8 mouse cellular contexts compared by ENCODE assay signal in genomic region chr17:32348406-32348805, GRCm38 (mm10). TPM values are rescaled to one million over a fixed set of nuclear protein-coding genes. Genes with fewer than 3 reads are reported as not detected.
DNase-seq lines count a peak whose midpoint lies in the region; ATAC-seq and TF ChIP-seq lines count a peak whose summit lies in the region.

No protein-coding gene starts in this region.

- no peaks in the 10 kb centered on the region for H3K9me3 ChIP-seq in hindbrain, embryonic 13.5 days
- no peaks in the 10 kb centered on the region for H3K9me3 ChIP-seq in hindbrain, embryonic 10.5 days
- H3K9me3 ChIP-seq in forebrain, embryonic 12.5 days, result no peaks in the 10 kb centered on the region
- H3K9me3 ChIP-seq in liver, embryonic 12.5 days (replicated peaks), result no peaks in the 10 kb centered on the region

- no peak overlapping the region for H3K4me3 ChIP-seq in hindbrain, embryonic 13.5 days
- no peak overlapping the region for H3K4me3 ChIP-seq in hindbrain, embryonic 10.5 days
- H3K4me3 ChIP-seq in cortical plate, adult 2 months (ENCODE audit: insufficient read depth, low read length), result peak overlapping the region; percentile 89; the same call in 1 of the 2 replicates
- no peak overlapping the region; the same call in 1 of the 2 replicates for H3K4me3 ChIP-seq in forebrain, embryonic 12.5 days (replicated peaks)
- peak overlapping the region; percentile 81 for H3K4me3 ChIP-seq in liver, embryonic 12.5 days

- no peaks in the 10 kb centered on the region for H3K27me3 ChIP-seq in hindbrain, embryonic 13.5 days
- no peaks in the 10 kb centered on the region for H3K27me3 ChIP-seq in hindbrain, embryonic 10.5 days (ENCODE audit: insufficient read depth, poor library complexity, severe bottlenecking)
- H3K27me3 ChIP-seq in forebrain, embryonic 12.5 days, result no peaks in the 10 kb centered on the region
- no peaks in the 10 kb centered on the region for H3K27me3 ChIP-seq in liver, embryonic 12.5 days (replicated peaks)

- H3K4me1 ChIP-seq in hindbrain, embryonic 13.5 days (replicated peaks), result peaks cover 32% of the 10 kb centered on the region
- peaks cover 25% of the 10 kb centered on the region for H3K4me1 ChIP-seq in hindbrain, embryonic 10.5 days (replicated peaks)
- peaks cover 4% of the 10 kb centered on the region; the same call in 1 of the 2 replicates for H3K4me1 ChIP-seq in cortical plate, adult 2 months (ENCODE audit: control insufficient read depth, insufficient read depth, low read length)
- H3K4me1 ChIP-seq in forebrain, embryonic 12.5 days, result peaks cover 26% of the 10 kb centered on the region
- H3K4me1 ChIP-seq in liver, embryonic 12.5 days, result peaks cover 46% of the 10 kb centered on the region

- no peak for ATAC-seq in hindbrain, embryonic 13.5 days (ENCODE audit: low FRiP score)
- no peak for ATAC-seq in forebrain, embryonic 12.5 days (ENCODE audit: low FRiP score)
- ATAC-seq in liver, embryonic 12.5 days, result no peak
- no peak for ATAC-seq in cerebellum, adult (ENCODE audit: insufficient number of reproducible peaks, low FRiP score, low TSS enrichment)

- peak overlapping the region; percentile 91; the same call in 1 of the 2 replicates for H3K9ac ChIP-seq in hindbrain, embryonic 13.5 days
- H3K9ac ChIP-seq in forebrain, embryonic 12.5 days, result 0 out of 2 replicates have a peak overlapping the region, but pooled peaks have one; percentile 7
- H3K9ac ChIP-seq in liver, embryonic 12.5 days, result peak overlapping the region; percentile 90; the same call in 1 of the 2 replicates

- TF ChIP-seq POLR2A in cortical plate, adult 2 months (IDR thresholded peaks at IDR 0.05; ENCODE audit: extremely low read depth, insufficient read depth, low read length), result no peak

- WGBS in hindbrain, embryonic 13.5 days, result 93% methylated on average over 2 of the region's 2 CpGs
- WGBS in hindbrain, embryonic 10.5 days, result 91% methylated on average over 2 of the region's 2 CpGs
- 92% methylated on average over 2 of the region's 2 CpGs for WGBS in forebrain, embryonic 12.5 days
- 80% methylated on average over 2 of the region's 2 CpGs for WGBS in liver, embryonic 12.5 days (ENCODE audit: insufficient replicate concordance)

- no peak overlapping the region for H3K27ac ChIP-seq in hindbrain, embryonic 13.5 days
- H3K27ac ChIP-seq in hindbrain, embryonic 10.5 days, result no peak overlapping the region
- H3K27ac ChIP-seq in cortical plate, adult 2 months (ENCODE audit: insufficient read depth, low read length), result no peak overlapping the region
- no peak overlapping the region for H3K27ac ChIP-seq in forebrain, embryonic 12.5 days
- no peak overlapping the region for H3K27ac ChIP-seq in liver, embryonic 12.5 days

- peak overlapping the region; percentile 89 for H3K4me2 ChIP-seq in hindbrain, embryonic 13.5 days
- no peak overlapping the region for H3K4me2 ChIP-seq in forebrain, embryonic 12.5 days
- H3K4me2 ChIP-seq in liver, embryonic 12.5 days, result peak overlapping the region; percentile 92

- DNase-seq in hindbrain, embryonic 10.5 days (ENCODE audit: low spot score), result no peak
- no peak for DNase-seq in frontal cortex, postnatal 10 days (ENCODE audit: low spot score in 2 of 2)
- DNase-seq in lung, adult 18-20 months, result no peak

- peaks cover 11% of the 10 kb centered on the region for H3K36me3 ChIP-seq in hindbrain, embryonic 13.5 days
- peaks cover 26% of the 10 kb centered on the region for H3K36me3 ChIP-seq in hindbrain, embryonic 10.5 days
- H3K36me3 ChIP-seq in forebrain, embryonic 12.5 days (replicated peaks), result peaks cover 12% of the 10 kb centered on the region
- H3K36me3 ChIP-seq in liver, embryonic 12.5 days, result peaks cover 27% of the 10 kb centered on the region

- no peak for TF ChIP-seq CTCF in cortical plate, adult 2 months (IDR thresholded peaks at IDR 0.05; ENCODE audit: extremely low read depth, insufficient read depth, low read length)

RNA-seq across cellular contexts. Expression of gene Akap8l, which starts 2.0 kb away (rescaled TPM):
- polyA plus RNA-seq in hindbrain, embryonic 13.5 days (2015; fragmentation: Nextera tagmentation; extraction: Ambion mirVana), result 148 and 156 TPM in 2 replicates
- polyA plus RNA-seq in hindbrain, embryonic 10.5 days (2016; fragmentation: Nextera tagmentation; extraction: Ambion mirVana), result 101 and 112 TPM in 2 replicates
- polyA plus RNA-seq in cortical plate, adult 2 months (2012; rRNA removed), result 363 and 441 TPM in 2 replicates
- polyA plus RNA-seq in forebrain, embryonic 12.5 days (2016; fragmentation: Nextera tagmentation; extraction: Ambion mirVana), result 110 TPM in 2 replicates
- 49.7 and 50.1 TPM in 2 replicates for polyA plus RNA-seq in liver, embryonic 12.5 days (2016; fragmentation: Nextera tagmentation; extraction: Ambion mirVana)

RNA-seq across cellular contexts. Expression of gene Akap8, which starts 27.4 kb away (rescaled TPM):
- 109 TPM in 2 replicates for polyA plus RNA-seq in hindbrain, embryonic 13.5 days (2015; fragmentation: Nextera tagmentation; extraction: Ambion mirVana)
- 114 and 133 TPM in 2 replicates for polyA plus RNA-seq in hindbrain, embryonic 10.5 days (2016; fragmentation: Nextera tagmentation; extraction: Ambion mirVana)
- polyA plus RNA-seq in cortical plate, adult 2 months (2012; rRNA removed), result 87.3 and 95.9 TPM in 2 replicates
- polyA plus RNA-seq in forebrain, embryonic 12.5 days (2016; fragmentation: Nextera tagmentation; extraction: Ambion mirVana), result 143 and 145 TPM in 2 replicates
- polyA plus RNA-seq in liver, embryonic 12.5 days (2016; fragmentation: Nextera tagmentation; extraction: Ambion mirVana), result 72.1 and 73.5 TPM in 2 replicates

RNA-seq across cellular contexts. Expression of gene Wiz, which starts 40.8 kb away (rescaled TPM):
- polyA plus RNA-seq in hindbrain, embryonic 13.5 days (2015; fragmentation: Nextera tagmentation; extraction: Ambion mirVana), result 35.3 and 35.9 TPM in 2 replicates
- 25.1 and 34.7 TPM in 2 replicates for polyA plus RNA-seq in hindbrain, embryonic 10.5 days (2016; fragmentation: Nextera tagmentation; extraction: Ambion mirVana)
- 36.9 and 37.8 TPM in 2 replicates for polyA plus RNA-seq in cortical plate, adult 2 months (2012; rRNA removed)
- 40.3 and 44.3 TPM in 2 replicates for polyA plus RNA-seq in forebrain, embryonic 12.5 days (2016; fragmentation: Nextera tagmentation; extraction: Ambion mirVana)
- 13.3 and 14.8 TPM in 2 replicates for polyA plus RNA-seq in liver, embryonic 12.5 days (2016; fragmentation: Nextera tagmentation; extraction: Ambion mirVana)

RNA-seq across cellular contexts. Expression of gene Rasal3, which starts 55.0 kb away (rescaled TPM):
- 0.62 and 0.83 TPM in 2 replicates for polyA plus RNA-seq in hindbrain, embryonic 13.5 days (2015; fragmentation: Nextera tagmentation; extraction: Ambion mirVana)
- polyA plus RNA-seq in hindbrain, embryonic 10.5 days (2016; fragmentation: Nextera tagmentation; extraction: Ambion mirVana), result 0.75 and 1.0 TPM in 2 replicates
- 4.8 and 5.3 TPM in 2 replicates for polyA plus RNA-seq in cortical plate, adult 2 months (2012; rRNA removed)
- 0.41 and 0.77 TPM in 2 replicates for polyA plus RNA-seq in forebrain, embryonic 12.5 days (2016; fragmentation: Nextera tagmentation; extraction: Ambion mirVana)
- polyA plus RNA-seq in liver, embryonic 12.5 days (2016; fragmentation: Nextera tagmentation; extraction: Ambion mirVana), result 7.2 and 8.1 TPM in 2 replicates

Comparison
In these comparisons a context has a peak if more than half of its experiments do, and no peak if none do; other contexts are left out.
1. H3K4me3 ChIP-seq: peak in cortical plate, adult 2 months (single experiment) and liver, embryonic 12.5 days (single experiment); none in hindbrain, embryonic 13.5 days (single experiment), hindbrain, embryonic 10.5 days (single experiment) and forebrain, embryonic 12.5 days (single experiment).
2. H3K9ac ChIP-seq: peak in every context shown above with its lines; median percentile 91 in hindbrain, embryonic 13.5 days; 90 in liver, embryonic 12.5 days; 7 in forebrain, embryonic 12.5 days.